Mouse (Mus musculus) small intestine, adult 2 months (tissue): ENCODE data around the gene Ostf1. TPM values are rescaled to one million over a fixed set of nuclear protein-coding genes. Genes with fewer than 3 reads are reported as not detected.

Experiments
- H3K27ac ChIP-seq: fragments of 200-500 bp; 2 replicates; pipeline ENCODE4 v1.5.1; 2012; ENCODE audit warnings: low read depth, low read length, control low read depth, inconsistent platforms; ENCODE audit not compliant: insufficient read depth
- H3K27me3 ChIP-seq: fragments of 200-500 bp; 2 replicates; pipeline ENCODE4 v1.6.1; 2012; ENCODE audit warnings: mild to moderate bottlenecking, moderate library complexity, low read length, inconsistent platforms; ENCODE audit not compliant: control insufficient read depth, insufficient read depth
- H3K36me3 ChIP-seq: fragments of 200-500 bp; 2 replicates; pipeline ENCODE4 v1.6.1; 2012; ENCODE audit warnings: mild to moderate bottlenecking, low read length, control low read depth, inconsistent platforms; ENCODE audit not compliant: control insufficient read depth, insufficient read depth
- H3K4me1 ChIP-seq: fragments of 200-500 bp; 2 replicates; pipeline ENCODE4 v1.6.1; 2012; ENCODE audit warnings: low read length, inconsistent platforms, mixed read lengths; ENCODE audit not compliant: control insufficient read depth, insufficient read depth, insufficient read length
- H3K4me3 ChIP-seq: fragments of 200-500 bp; 2 replicates; pipeline ENCODE4 v1.5.1; 2012; ENCODE audit warnings: low read depth, mild to moderate bottlenecking, control low read depth, inconsistent platforms, low read length, moderate library complexity
- CTCF ChIP-seq: fragments of 200-500 bp; IDR thresholded peaks from 2 replicates; pipeline ENCODE4 v1.5.1; 2012; ENCODE audit warnings: low read depth, mild to moderate bottlenecking, control low read depth, inconsistent platforms, low read length, moderate library complexity, mixed read lengths; ENCODE audit not compliant: insufficient replicate concordance, insufficient read length; ENCODE audit errors: extremely low read depth
- POLR2A ChIP-seq: fragments of 200-500 bp; IDR thresholded peaks from 2 replicates; pipeline ENCODE4 v1.6.1; 2012; ENCODE audit warnings: low read depth, mild to moderate bottlenecking, control low read depth, inconsistent platforms, low read length, moderate library complexity
- WGBS: fragments of 180-500 bp; shearing (Covaris S2); methylation state at CpG from one replicate; pipeline ENCODE4 v1.1.7; 2018; 5-methylcytosine and 5-hydroxymethylcytosine counted together
- polyA plus RNA-seq: library from polyadenylated mRNA; depleted of rRNA; stranded (reverse); fragments of >200 nt; gene quantifications from 2 replicates; pipeline ENCODE4 v1.2.3, GENCODE M21; 2012

Gene Ostf1
- polyA plus RNA-seq, 1 experiment = 52.6 TPM

GRCm38 (mm10) chr19:18663904-18664303 is 32.3 kb upstream of the Ostf1 start:
- Histone ChIP-seq H3K27me3 (no peaks in the 10 kb centered on the region), H3K27ac (no peak overlapping the region), H3K4me1 (no peaks in the 10 kb centered on the region), H3K36me3 (no peaks in the 10 kb centered on the region), H3K4me3 (no peak overlapping the region)
- TF ChIP-seq POLR2A (no peak), CTCF (no peak)
- WGBS = 41% methylated on average over 2 of the region's 2 CpGs

GRCm38 (mm10) chr19:18661683-18662082 is 30.1 kb upstream of the Ostf1 start:
- Histone ChIP-seq H3K4me3 (no peak overlapping the region), H3K4me1 (no peaks in the 10 kb centered on the region), H3K27me3 (no peaks in the 10 kb centered on the region), H3K36me3 (no peaks in the 10 kb centered on the region), H3K27ac (no peak overlapping the region)
- 43% methylated on average over 1 of the region's 1 CpGs for WGBS
- TF ChIP-seq POLR2A (no peak), CTCF (no peak)

- H3K36me3 ChIP-seq = no peaks in the 10 kb centered on the region
- H3K4me3 ChIP-seq = no peak overlapping the region
- no peak overlapping the region for H3K27ac ChIP-seq
- H3K4me1 ChIP-seq = no peaks in the 10 kb centered on the region
- 80% methylated on average over 3 of the region's 3 CpGs for WGBS
- no peaks in the 10 kb centered on the region for H3K27me3 ChIP-seq
- TF ChIP-seq CTCF (no peak), POLR2A (no peak)
Measured at GRCm38 (mm10) chr19:18660466-18660865, 28.8 kb upstream of the Ostf1 start.

- TF ChIP-seq CTCF (no peak), POLR2A (no peak)
- H3K36me3 ChIP-seq = no peaks in the 10 kb centered on the region
- H3K27ac ChIP-seq = no peak overlapping the region
- no peak overlapping the region for H3K4me3 ChIP-seq
- H3K4me1 ChIP-seq = no peaks in the 10 kb centered on the region
- no peaks in the 10 kb centered on the region for H3K27me3 ChIP-seq
- WGBS = 57% methylated on average over 1 of the region's 1 CpGs
Measured at GRCm38 (mm10) chr19:18659349-18659748, 27.7 kb upstream of the Ostf1 start.

- 56% methylated on average over 4 of the region's 4 CpGs for WGBS
- Histone ChIP-seq H3K36me3 (no peaks in the 10 kb centered on the region), H3K27me3 (no peaks in the 10 kb centered on the region)
Measured at GRCm38 (mm10) chr19:18658473-18658872, 26.9 kb upstream of the Ostf1 start.

GRCm38 (mm10) chr19:18655999-18656398 is 24.4 kb upstream of the Ostf1 start:
- H3K27ac ChIP-seq = no peak overlapping the region
- 77% methylated on average over 7 of the region's 7 CpGs for WGBS
- TF ChIP-seq CTCF (no peak), POLR2A (no peak)
- no peaks in the 10 kb centered on the region for H3K4me1 ChIP-seq
- H3K36me3 ChIP-seq = no peaks in the 10 kb centered on the region
- H3K4me3 ChIP-seq = no peak overlapping the region
- H3K27me3 ChIP-seq = no peaks in the 10 kb centered on the region

More at GRCm38 (mm10) chr19:18658473-18658872, 26.9 kb upstream of the Ostf1 start:
- Histone ChIP-seq H3K4me3 (no peak overlapping the region), H3K27ac (no peak overlapping the region), H3K4me1 (no peaks in the 10 kb centered on the region)
- TF ChIP-seq CTCF = no peak
- TF ChIP-seq POLR2A = no peak

GRCm38 (mm10) chr19:18654984-18655383 is 23.4 kb upstream of the Ostf1 start:
- no peaks in the 10 kb centered on the region for H3K27me3 ChIP-seq
- no peak for TF ChIP-seq POLR2A
- TF ChIP-seq CTCF = no peak
- no peak overlapping the region for H3K27ac ChIP-seq
- H3K4me3 ChIP-seq = no peak overlapping the region
- no peaks in the 10 kb centered on the region for H3K36me3 ChIP-seq
- H3K4me1 ChIP-seq = no peaks in the 10 kb centered on the region
- 66% methylated on average over 5 of the region's 5 CpGs for WGBS

- TF ChIP-seq POLR2A (no peak), CTCF (no peak)
- H3K4me1 ChIP-seq = no peaks in the 10 kb centered on the region
- H3K4me3 ChIP-seq = no peak overlapping the region
- 92% methylated on average over 8 of the region's 8 CpGs for WGBS
- H3K27me3 ChIP-seq = no peaks in the 10 kb centered on the region
- H3K27ac ChIP-seq = no peak overlapping the region
- H3K36me3 ChIP-seq = no peaks in the 10 kb centered on the region
Measured at GRCm38 (mm10) chr19:18654330-18654729, 22.7 kb upstream of the Ostf1 start.
